Mouse (Mus musculus) heart, embryonic 16.5 days (tissue): ENCODE results near the gene Tfip11. TPM values are rescaled to one million over a fixed set of nuclear protein-coding genes. Genes with fewer than 3 reads are reported as not detected.

ENCODE experiments used
- ATAC-seq: fragments of 200-750 bp; cut with Nextera tagmentation; replicated peaks from 2 replicates; pipeline ENCODE4 v1.8.0; 2017; ENCODE audit warnings: moderate number of reproducible peaks; ENCODE audit not compliant: insufficient read depth, low FRiP score; ENCODE audit errors: extremely low read depth
- H3K27ac ChIP-seq: fragments of 300-500 bp; sonication (generic); 2 replicates; pipeline ENCODE4 v1.5.1; 2014; ENCODE audit warnings: mild to moderate bottlenecking, low read length, control low read depth, moderate library complexity
- H3K27me3 ChIP-seq: fragments of 300-500 bp; sonication (generic); 2 replicates; pipeline ENCODE4 v1.6.1; 2014; ENCODE audit warnings: low read length, mixed read lengths; ENCODE audit not compliant: control insufficient read depth, insufficient read depth
- H3K36me3 ChIP-seq: fragments of 300-500 bp; sonication (generic); 2 replicates; pipeline ENCODE4 v1.6.1; 2014; ENCODE audit not compliant: control insufficient read depth, insufficient read depth
- H3K4me1 ChIP-seq: fragments of 300-500 bp; sonication (generic); 2 replicates; pipeline ENCODE4 v1.6.1; 2014; ENCODE audit warnings: low read length, mixed read lengths; ENCODE audit not compliant: control insufficient read depth, insufficient read depth
- H3K4me2 ChIP-seq: fragments of 300-500 bp; sonication (generic); 2 replicates; pipeline ENCODE4 v1.6.1; 2014; ENCODE audit warnings: low read depth, mild to moderate bottlenecking, control low read depth, low read length
- H3K4me3 ChIP-seq: fragments of 300-500 bp; sonication (generic); 2 replicates; pipeline ENCODE4 v1.5.1; 2014; ENCODE audit warnings: mild to moderate bottlenecking, control low read depth, low read length
- H3K9ac ChIP-seq: fragments of 300-500 bp; sonication (generic); 2 replicates; pipeline ENCODE4 v1.6.1; 2014; ENCODE audit warnings: low read length, control low read depth
- H3K9me3 ChIP-seq: fragments of 300-500 bp; sonication (generic); replicated peaks from 2 replicates; pipeline ENCODE4 v1.6.1; 2016; ENCODE audit warnings: low read length; ENCODE audit not compliant: control insufficient read depth
- WGBS: fragments of 180-500 bp; shearing (Covaris S2); extraction: QIAGEN DNeasy Blood & Tissue Kit; methylation state at CpG from one replicate; pipeline ENCODE4 v1.1.7; 2014; 5-methylcytosine and 5-hydroxymethylcytosine counted together
- polyA plus RNA-seq: library from polyadenylated mRNA; unstranded; fragments of >200 nt; fragmentation: Nextera tagmentation; extraction: Ambion mirVana; gene quantifications from 2 replicates; pipeline ENCODE4 v1.2.1, GENCODE M21; 2015

The Tfip11 gene
- polyA plus RNA-seq, 1 experiment from 2014 or later: 19.1 TPM

GRCm38 (mm10) chr5:112282123-112282779, 43.9 kb upstream of the Tfip11 start:
- WGBS: 60% methylated on average over 6 of the region's 6 CpGs
- no peaks in the 10 kb centered on the region for H3K9me3 ChIP-seq
- H3K36me3 ChIP-seq: no peaks in the 10 kb centered on the region
- H3K9ac ChIP-seq: no peak overlapping the region; the same call in 1 of the 2 replicates
- ATAC-seq: no peak
- H3K4me1 ChIP-seq: peaks cover 66% of the 10 kb centered on the region
- no peaks in the 10 kb centered on the region for H3K27me3 ChIP-seq
- H3K4me2 ChIP-seq: peak overlapping the region; percentile 36; the same call in 1 of the 2 replicates
- peak overlapping the region; percentile 84 for H3K27ac ChIP-seq
- H3K4me3 ChIP-seq: no peak overlapping the region

- WGBS: 57% methylated on average over 9 of the region's 9 CpGs
- Histone ChIP-seq H3K4me2 (peak overlapping the region; percentile 36), H3K27ac (peak overlapping the region; percentile 84), H3K9me3 (no peaks in the 10 kb centered on the region), H3K4me1 (peaks cover 64% of the 10 kb centered on the region), H3K36me3 (no peaks in the 10 kb centered on the region), H3K27me3 (no peaks in the 10 kb centered on the region), H3K4me3 (no peak overlapping the region), H3K9ac (no peak overlapping the region; the same call in 1 of the 2 replicates)
- no peak for ATAC-seq
These were observed 43.2 kb upstream of the Tfip11 start for GRCm38 (mm10) chr5:112282780-112283482.

- no peaks in the 10 kb centered on the region for H3K36me3 ChIP-seq
- H3K9ac ChIP-seq: no peak overlapping the region
- no peaks in the 10 kb centered on the region for H3K27me3 ChIP-seq
- no peaks in the 10 kb centered on the region for H3K9me3 ChIP-seq
- H3K4me1 ChIP-seq: peaks cover 66% of the 10 kb centered on the region
- peak; percentile 51; the same call in 1 of the 2 replicates for ATAC-seq
- H3K4me3 ChIP-seq: no peak overlapping the region
- H3K27ac ChIP-seq: peak overlapping the region; percentile 84
- H3K4me2 ChIP-seq: peak overlapping the region; percentile 36; the same call in 1 of the 2 replicates
- 50% methylated on average over 10 of the region's 10 CpGs for WGBS
These were observed 42.5 kb upstream of the Tfip11 start for GRCm38 (mm10) chr5:112283543-112284202.

- Histone ChIP-seq H3K4me1 (peaks cover 64% of the 10 kb centered on the region), H3K9me3 (no peaks in the 10 kb centered on the region), H3K27ac (peak overlapping the region; percentile 84), H3K27me3 (no peaks in the 10 kb centered on the region), H3K9ac (peak overlapping the region; percentile 40), H3K4me3 (no peak overlapping the region), H3K4me2 (peak overlapping the region; percentile 13; the same call in 1 of the 2 replicates), H3K36me3 (no peaks in the 10 kb centered on the region)
- no peak for ATAC-seq
- WGBS: 67% methylated on average over 7 of the region's 7 CpGs
These were observed 42.0 kb upstream of the Tfip11 start for GRCm38 (mm10) chr5:112284203-112284582.

GRCm38 (mm10) chr5:112285548-112286085, 40.5 kb upstream of the Tfip11 start:
- no peak overlapping the region for H3K4me3 ChIP-seq
- no peak for ATAC-seq
- H3K9ac ChIP-seq: 0 out of 2 replicates have a peak overlapping the region, but pooled peaks have one; percentile 7
- peak overlapping the region; percentile 84; the same call in 1 of the 2 replicates for H3K27ac ChIP-seq
- H3K36me3 ChIP-seq: no peaks in the 10 kb centered on the region
- WGBS: 78% methylated on average over 7 of the region's 7 CpGs
- peaks cover 55% of the 10 kb centered on the region for H3K4me1 ChIP-seq
- H3K27me3 ChIP-seq: no peaks in the 10 kb centered on the region
- no peak overlapping the region for H3K4me2 ChIP-seq
- H3K9me3 ChIP-seq: no peaks in the 10 kb centered on the region

GRCm38 (mm10) chr5:112286608-112286983, 39.6 kb upstream of the Tfip11 start:
- Histone ChIP-seq H3K4me1 (peaks cover 47% of the 10 kb centered on the region), H3K9me3 (no peaks in the 10 kb centered on the region), H3K36me3 (no peaks in the 10 kb centered on the region), H3K9ac (no peak overlapping the region), H3K27me3 (no peaks in the 10 kb centered on the region), H3K27ac (peak overlapping the region; percentile 50; the same call in 1 of the 2 replicates), H3K4me2 (no peak overlapping the region), H3K4me3 (no peak overlapping the region)
- ATAC-seq: no peak
- 68% methylated on average over 2 of the region's 2 CpGs for WGBS

GRCm38 (mm10) chr5:112286984-112287641, 39.0 kb upstream of the Tfip11 start:
- Histone ChIP-seq H3K27ac (peak overlapping the region; percentile 75), H3K4me3 (no peak overlapping the region), H3K36me3 (no peaks in the 10 kb centered on the region), H3K4me2 (no peak overlapping the region), H3K27me3 (no peaks in the 10 kb centered on the region), H3K4me1 (peaks cover 45% of the 10 kb centered on the region), H3K9me3 (no peaks in the 10 kb centered on the region), H3K9ac (no peak overlapping the region; the same call in 1 of the 2 replicates)
- WGBS: 67% methylated on average over 11 of the region's 11 CpGs
- no peak for ATAC-seq

GRCm38 (mm10) chr5:112287652-112288051, 38.5 kb upstream of the Tfip11 start:
- H3K36me3 ChIP-seq: no peaks in the 10 kb centered on the region
- H3K27ac ChIP-seq: peak overlapping the region; percentile 75
- H3K4me1 ChIP-seq: peaks cover 44% of the 10 kb centered on the region
- ATAC-seq: no peak
- H3K4me2 ChIP-seq: peak overlapping the region; percentile 1; the same call in 1 of the 2 replicates
- H3K4me3 ChIP-seq: no peak overlapping the region
- H3K9ac ChIP-seq: no peak overlapping the region; the same call in 1 of the 2 replicates
- 84% methylated on average over 2 of the region's 2 CpGs for WGBS
- H3K9me3 ChIP-seq: no peaks in the 10 kb centered on the region
- H3K27me3 ChIP-seq: no peaks in the 10 kb centered on the region
